8 mouse cellular contexts compared by ENCODE assay signal in genomic region chr4:128883379-128883781, GRCm38 (mm10). TPM values are rescaled to one million over a fixed set of nuclear protein-coding genes. Genes with fewer than 3 reads are reported as not detected.
DNase-seq lines count a peak whose midpoint lies in the region; ATAC-seq lines count a peak whose summit lies in the region.

TSS of gene Trim62 (plus strand) at chr4:128883580.

- H3K27ac ChIP-seq in embryonic facial prominence, embryonic 15.5 days (replicated peaks): peak within 1 kb of the TSS; percentile 44
- peak within 1 kb of the TSS; percentile 57; the same call in 1 of the 2 replicates for H3K27ac ChIP-seq in heart, embryonic 11.5 days (ENCODE audit: low read depth, low read length)
- H3K27ac ChIP-seq in kidney, embryonic 15.5 days: peak within 1 kb of the TSS; percentile 65
- no peak within 1 kb of the TSS for H3K27ac ChIP-seq in liver, embryonic 13.5 days
- H3K27ac ChIP-seq in stomach, embryonic 15.5 days: peak within 1 kb of the TSS; percentile 49

- peaks cover 44% of the 10 kb centered on the region for H3K4me1 ChIP-seq in embryonic facial prominence, embryonic 15.5 days
- H3K4me1 ChIP-seq in heart, embryonic 11.5 days (ENCODE audit: control insufficient read depth, insufficient read depth, low read length): peaks cover 6% of the 10 kb centered on the region; the same call in 1 of the 2 replicates
- H3K4me1 ChIP-seq in kidney, embryonic 15.5 days: peaks cover 50% of the 10 kb centered on the region
- H3K4me1 ChIP-seq in liver, embryonic 13.5 days (replicated peaks): peaks cover 15% of the 10 kb centered on the region
- H3K4me1 ChIP-seq in stomach, embryonic 15.5 days: peaks cover 10% of the 10 kb centered on the region; the same call in 1 of the 2 replicates

- DNase-seq in A20 (ENCODE audit: low read depth, low spot score): peak; percentile 82
- peak; percentile 88 to 94 for DNase-seq in adrenal gland, postnatal 36 days
- DNase-seq in liver, embryonic 13.5 days: peak; percentile 9
- peak; percentile 39 to 54 for DNase-seq in natural killer cell, adult 2 months (ENCODE audit: low spot score in 2 of 2)

- WGBS in embryonic facial prominence, embryonic 15.5 days: under 1% methylated on average over 33 of the region's 37 CpGs
- under 1% methylated on average over 33 of the region's 37 CpGs for WGBS in heart, embryonic 11.5 days (ENCODE audit: insufficient replicate concordance)
- 0% methylated on average over 33 of the region's 37 CpGs for WGBS in kidney, embryonic 15.5 days
- WGBS in liver, embryonic 13.5 days (ENCODE audit: insufficient replicate concordance): under 1% methylated on average over 36 of the region's 37 CpGs
- under 1% methylated on average over 31 of the region's 37 CpGs for WGBS in stomach, embryonic 15.5 days

- peak within 1 kb of the TSS; percentile 58 for H3K9ac ChIP-seq in embryonic facial prominence, embryonic 15.5 days
- peak within 1 kb of the TSS; percentile 68 for H3K9ac ChIP-seq in heart, embryonic 11.5 days (ENCODE audit: low read depth, low read length)
- H3K9ac ChIP-seq in kidney, embryonic 15.5 days: peak within 1 kb of the TSS; percentile 60
- H3K9ac ChIP-seq in liver, embryonic 13.5 days: peak within 1 kb of the TSS; percentile 56
- H3K9ac ChIP-seq in stomach, embryonic 15.5 days: peak within 1 kb of the TSS; percentile 45

- peak; percentile 67 for ATAC-seq in embryonic facial prominence, embryonic 15.5 days (ENCODE audit: insufficient number of reproducible peaks, low FRiP score, low TSS enrichment, low read depth)
- ATAC-seq in heart, embryonic 11.5 days (replicated peaks; ENCODE audit: insufficient number of reproducible peaks, low FRiP score, low TSS enrichment): peak; percentile 56; the same call in 1 of the 2 replicates
- ATAC-seq in kidney, embryonic 15.5 days (replicated peaks; ENCODE audit: low FRiP score): peak; percentile 81
- peak; percentile 50 for ATAC-seq in liver, embryonic 13.5 days (ENCODE audit: low read depth)
- ATAC-seq in stomach, embryonic 15.5 days (ENCODE audit: insufficient read depth, low FRiP score, low read depth): peak; percentile 82

- peak within 1 kb of the TSS; percentile 79 for H3K4me3 ChIP-seq in embryonic facial prominence, embryonic 15.5 days (replicated peaks)
- H3K4me3 ChIP-seq in heart, embryonic 11.5 days (ENCODE audit: low read depth, low read length): peak within 1 kb of the TSS; percentile 81
- peak within 1 kb of the TSS; percentile 63 for H3K4me3 ChIP-seq in kidney, embryonic 15.5 days (replicated peaks)
- H3K4me3 ChIP-seq in liver, embryonic 13.5 days (replicated peaks): peak within 1 kb of the TSS; percentile 64
- peak within 1 kb of the TSS; percentile 72 for H3K4me3 ChIP-seq in stomach, embryonic 15.5 days (replicated peaks)

- 0 out of 2 replicates have a peak, but pooled peaks cover 2% of the 10 kb centered on the region for H3K36me3 ChIP-seq in embryonic facial prominence, embryonic 15.5 days
- no peaks in the 10 kb centered on the region for H3K36me3 ChIP-seq in heart, embryonic 11.5 days (ENCODE audit: control insufficient read depth, insufficient read depth, low read length)
- H3K36me3 ChIP-seq in kidney, embryonic 15.5 days: peaks cover 5% of the 10 kb centered on the region
- H3K36me3 ChIP-seq in liver, embryonic 13.5 days: no peaks in the 10 kb centered on the region
- no peaks in the 10 kb centered on the region for H3K36me3 ChIP-seq in stomach, embryonic 15.5 days

- H3K27me3 ChIP-seq in embryonic facial prominence, embryonic 15.5 days: no peaks in the 10 kb centered on the region
- H3K27me3 ChIP-seq in heart, embryonic 11.5 days (ENCODE audit: control insufficient read depth, insufficient read depth, low read length): peaks cover 18% of the 10 kb centered on the region
- no peaks in the 10 kb centered on the region for H3K27me3 ChIP-seq in kidney, embryonic 15.5 days
- peaks cover 89% of the 10 kb centered on the region for H3K27me3 ChIP-seq in liver, embryonic 13.5 days
- 0 out of 2 replicates have a peak, but pooled peaks cover 2% of the 10 kb centered on the region for H3K27me3 ChIP-seq in stomach, embryonic 15.5 days (replicated peaks)

- H3K9me3 ChIP-seq in embryonic facial prominence, embryonic 15.5 days (replicated peaks): no peaks in the 10 kb centered on the region
- peaks cover 3% of the 10 kb centered on the region; the same call in 1 of the 2 replicates for H3K9me3 ChIP-seq in heart, embryonic 11.5 days (replicated peaks; ENCODE audit: control insufficient read depth, low read length)
- H3K9me3 ChIP-seq in kidney, embryonic 15.5 days (replicated peaks): no peaks in the 10 kb centered on the region
- H3K9me3 ChIP-seq in liver, embryonic 13.5 days (replicated peaks): no peaks in the 10 kb centered on the region
- no peaks in the 10 kb centered on the region for H3K9me3 ChIP-seq in stomach, embryonic 15.5 days

- peak within 1 kb of the TSS; percentile 97 for H3K4me2 ChIP-seq in embryonic facial prominence, embryonic 15.5 days (replicated peaks)
- peak within 1 kb of the TSS; percentile 99 for H3K4me2 ChIP-seq in heart, embryonic 11.5 days
- H3K4me2 ChIP-seq in kidney, embryonic 15.5 days: peak within 1 kb of the TSS; percentile 96
- H3K4me2 ChIP-seq in liver, embryonic 13.5 days: peak within 1 kb of the TSS; percentile 92
- peak within 1 kb of the TSS; percentile 100 for H3K4me2 ChIP-seq in stomach, embryonic 15.5 days

RNA-seq across cellular contexts. Expression of gene Trim62, which starts in this region (rescaled TPM):
- 10 to 100 TPM in 1 of 2 experiments, 1 to 10 TPM in 1; 8.1 to 12.0 TPM for total RNA-seq in adrenal gland, postnatal 36 days (2021)
- polyA plus RNA-seq in embryonic facial prominence, embryonic 15.5 days (2015; fragmentation: Nextera tagmentation; extraction: Ambion mirVana): 9.1 and 10.6 TPM in 2 replicates
- polyA plus RNA-seq in heart, embryonic 11.5 days (2014; fragmentation: Nextera tagmentation; extraction: Ambion mirVana): 4.4 and 6.2 TPM in 2 replicates
- polyA plus RNA-seq in kidney, embryonic 15.5 days (2015; fragmentation: Nextera tagmentation; extraction: Ambion mirVana): 6.8 and 7.1 TPM in 2 replicates
- polyA plus RNA-seq in liver, embryonic 13.5 days (2015; fragmentation: Nextera tagmentation; extraction: Ambion mirVana): 0.30 and 0.35 TPM in 2 replicates
- polyA plus RNA-seq in stomach, embryonic 15.5 days (2015; fragmentation: Nextera tagmentation; extraction: Ambion mirVana): 3.3 and 3.6 TPM in 2 replicates

Comparison
In these comparisons a context has a peak if more than half of its experiments do, and no peak if none do; other contexts are left out.
1. Peak in DNase-seq, ATAC-seq, H3K4me3 ChIP-seq, H3K9ac ChIP-seq and H3K4me2 ChIP-seq in liver, embryonic 13.5 days; RNA of the gene not detected or under 1 TPM.
2. DNase-seq: peak in every context shown above with its lines; median percentile 91 in adrenal gland, postnatal 36 days; 82 in A20; 46 in natural killer cell, adult 2 months; 9 in liver, embryonic 13.5 days.